Mouse (Mus musculus) erythroblast, embryonic 14.5 days (primary cell): ENCODE results near the gene Nop16.

ENCODE experiments used
- GATA1 ChIP-seq: IDR thresholded peaks from 2 replicates; pipeline ENCODE4 v1.6.1; 2012; ENCODE audit warnings: low read length, inconsistent platforms, mixed read lengths
- TAL1 ChIP-seq: IDR thresholded peaks from 3 replicates; pipeline ENCODE4 v1.6.1; 2012; ENCODE audit warnings: low read length, inconsistent platforms, mixed read lengths

DNA sequence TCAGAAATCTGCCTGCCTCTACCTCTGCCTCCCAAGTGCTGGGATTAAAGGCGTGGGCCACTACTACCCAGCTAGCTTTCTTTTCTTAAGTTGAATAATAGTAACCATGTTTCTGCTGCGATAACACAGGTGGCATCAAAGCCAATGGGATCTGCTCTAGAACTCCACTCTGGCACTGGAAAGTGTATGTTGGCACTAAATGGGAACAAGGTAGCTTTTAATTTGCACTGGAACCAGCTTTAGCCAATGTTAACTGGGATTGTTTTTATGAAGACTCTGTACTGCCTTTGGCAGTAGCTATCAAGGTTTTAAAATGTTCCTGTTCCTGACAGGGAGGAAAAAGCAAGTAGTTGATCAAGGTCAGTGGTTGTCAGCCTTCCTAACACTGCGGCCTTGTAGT lies 45.1 kb upstream of the Nop16 start:
- TF ChIP-seq GATA1: no peak
- TF ChIP-seq TAL1: no peak
